Mouse (Mus musculus) spleen, adult 10 weeks (tissue): ENCODE data around the gene Rpe. TPM values are rescaled to one million over a fixed set of nuclear protein-coding genes. Genes with fewer than 3 reads are reported as not detected.

ENCODE experiments used
- polyA plus RNA-seq: library from polyadenylated mRNA; stranded (reverse); fragments of 350-450 nt; fragmentation: Illumina TruSeq; extraction: RNeasy Lipid Tissue Mini Kit (QIAGEN cat#74804); gene quantifications from one replicate; pipeline ENCODE4 v1.2.3, GENCODE M21; 2015; ENCODE audit warnings: low replicate concordance; ENCODE audit not compliant: insufficient read depth

Gene Rpe
- polyA plus RNA-seq: 49.0 TPM

DNA sequence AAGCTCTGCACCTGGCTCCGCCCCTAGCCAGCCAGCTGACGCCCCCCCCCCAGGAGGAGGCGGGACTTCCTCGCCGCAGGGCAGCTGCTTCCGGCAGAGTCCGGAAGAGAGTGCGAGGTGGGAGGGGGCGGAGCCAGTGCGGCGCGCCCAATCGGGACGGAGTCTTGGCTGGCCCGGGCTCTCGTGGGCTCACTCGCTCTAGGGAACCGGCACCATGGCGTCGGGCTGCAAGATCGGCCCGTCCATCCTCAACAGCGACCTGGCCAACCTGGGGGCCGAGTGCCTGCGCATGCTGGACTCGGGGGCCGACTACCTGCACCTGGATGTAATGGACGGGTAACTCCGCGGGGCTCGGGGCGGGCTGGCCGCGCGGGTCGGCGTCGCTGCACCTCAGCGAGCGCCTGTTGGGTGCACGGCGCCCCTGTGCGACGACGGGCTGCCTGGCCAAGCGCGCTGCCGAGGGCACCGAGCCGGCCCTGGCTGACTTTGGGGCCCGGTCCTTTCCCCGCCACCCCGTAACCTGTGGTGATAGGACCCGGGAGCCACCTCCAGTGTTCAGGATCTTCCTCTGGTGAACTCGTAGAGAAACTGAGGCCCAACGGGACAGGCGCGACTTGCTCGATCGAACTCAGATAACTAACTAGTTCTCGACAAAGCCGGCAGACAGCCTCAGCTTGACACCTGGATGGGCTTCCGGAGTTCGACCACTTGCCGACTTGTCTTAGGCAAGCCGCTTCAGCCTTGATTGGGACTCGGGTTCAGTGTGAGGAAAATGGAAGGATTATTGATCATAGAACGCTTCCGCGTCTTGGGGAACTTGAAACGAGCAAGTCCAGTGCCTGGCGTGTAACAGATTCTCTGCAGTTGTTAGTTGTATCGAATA, at the start of gene Rpe:
TSS of gene Rpe (plus strand) at position 139 of the 883 bp plus-strand sequence.

Other genes starting within 250 kb of the Rpe start
- gene Unc80, start 232.5 kb upstream of the Rpe start, polyA plus RNA-seq: 0.03 TPM
- gene Kansl1l, start 116.7 kb downstream of the Rpe start, polyA plus RNA-seq: 24.8 TPM
- gene Acadl, start 162.4 kb downstream of the Rpe start, polyA plus RNA-seq: 89.8 TPM
- not detected for gene Myl1, start 244.6 kb downstream of the Rpe start, polyA plus RNA-seq